Mouse (Mus musculus) forebrain, embryonic 14.5 days (tissue): ENCODE results near the gene Fgfr2. TPM values are rescaled to one million over a fixed set of nuclear protein-coding genes. Genes with fewer than 3 reads are reported as not detected.

ENCODE experiments used
- ATAC-seq: fragments of 200-750 bp; cut with Nextera tagmentation; 2 replicates; pipeline ENCODE4 v1.8.0; 2017; ENCODE audit warnings: mild to moderate bottlenecking, moderate library complexity
- DNase-seq: peaks from one replicate; pipeline ENCODE4 v3.0.0-alpha.2; 2015; ENCODE audit warnings: low spot score
- H3K27ac ChIP-seq: fragments of 300-500 bp; sonication (generic); 2 replicates; pipeline ENCODE4 v1.5.1; 2014; ENCODE audit warnings: low read depth, mild to moderate bottlenecking, control low read depth, low read length, moderate library complexity
- H3K27me3 ChIP-seq: fragments of 300-500 bp; sonication (generic); replicated peaks from 2 replicates; pipeline ENCODE4 v1.6.1; 2014; ENCODE audit warnings: low read length, control low read depth, mixed read lengths; ENCODE audit not compliant: control insufficient read depth, insufficient read depth
- H3K36me3 ChIP-seq: fragments of 300-500 bp; sonication (generic); 2 replicates; pipeline ENCODE4 v1.6.1; 2014; ENCODE audit warnings: low read length, control low read depth; ENCODE audit not compliant: control insufficient read depth, insufficient read depth
- H3K4me1 ChIP-seq: fragments of 300-500 bp; sonication (generic); 2 replicates; pipeline ENCODE4 v1.6.1; 2014; ENCODE audit warnings: antibody characterized with exemption, low read length, control low read depth; ENCODE audit not compliant: control insufficient read depth, insufficient read depth
- H3K4me2 ChIP-seq: fragments of 300-500 bp; sonication (generic); 2 replicates; pipeline ENCODE4 v1.6.1; 2014; ENCODE audit warnings: mild to moderate bottlenecking, control low read depth, low read length
- H3K4me3 ChIP-seq: fragments of 300-500 bp; sonication (generic); 2 replicates; pipeline ENCODE4 v1.5.1; 2014; ENCODE audit warnings: low read depth, low read length, control low read depth
- H3K9ac ChIP-seq: fragments of 300-500 bp; sonication (generic); 2 replicates; pipeline ENCODE4 v1.6.1; 2014; ENCODE audit warnings: mild to moderate bottlenecking, low read length, control low read depth, moderate library complexity
- H3K9me3 ChIP-seq: fragments of 300-500 bp; sonication (generic); replicated peaks from 2 replicates; pipeline ENCODE4 v1.6.1; 2016; ENCODE audit warnings: low read length, control low read depth, mixed read lengths; ENCODE audit not compliant: control insufficient read depth
- WGBS: fragments of 180-500 bp; shearing (Covaris S2); extraction: QIAGEN DNeasy Blood & Tissue Kit; methylation state at CpG from one replicate; pipeline ENCODE4 v1.1.7; 2014; 5-methylcytosine and 5-hydroxymethylcytosine counted together
- polyA plus RNA-seq: library from polyadenylated mRNA; unstranded; fragments of >200 nt; fragmentation: Nextera tagmentation; extraction: Ambion mirVana; gene quantifications from 2 replicates; pipeline ENCODE4 v1.2.1, GENCODE M21; 2014

The Fgfr2 gene
- polyA plus RNA-seq, 1 experiment from 2014 or later, result 35.9 TPM

DNA sequence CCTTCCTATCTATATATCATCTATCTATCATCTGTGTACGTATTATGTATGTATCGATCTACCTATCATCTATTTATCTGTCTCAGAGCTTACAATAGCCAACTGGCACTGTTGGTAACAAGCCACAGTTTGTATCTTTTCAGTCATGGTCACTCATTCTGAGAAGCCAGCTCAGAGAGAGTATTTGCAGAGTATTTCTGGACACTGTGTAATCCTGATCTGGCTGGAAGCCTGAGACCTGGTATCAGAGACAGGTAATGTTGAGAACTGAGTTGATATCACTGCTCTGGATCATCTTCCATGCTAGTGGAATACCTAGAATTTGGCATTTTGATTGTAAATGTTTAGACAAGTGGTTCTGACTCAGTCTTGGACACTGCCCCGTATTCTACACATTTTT, 2492.2 kb downstream of the Fgfr2 start:
- WGBS, result 93% methylated on average over 3 of the region's 3 CpGs
- Histone ChIP-seq H3K4me1 (no peaks in the 10 kb centered on the region), H3K27ac (no peak overlapping the region), H3K27me3 (no peaks in the 10 kb centered on the region), H3K4me2 (no peak overlapping the region), H3K36me3 (no peaks in the 10 kb centered on the region), H3K9ac (no peak overlapping the region), H3K4me3 (no peak overlapping the region), H3K9me3 (no peaks in the 10 kb centered on the region)
- DNase-seq (no peak), ATAC-seq (no peak)

DNA sequence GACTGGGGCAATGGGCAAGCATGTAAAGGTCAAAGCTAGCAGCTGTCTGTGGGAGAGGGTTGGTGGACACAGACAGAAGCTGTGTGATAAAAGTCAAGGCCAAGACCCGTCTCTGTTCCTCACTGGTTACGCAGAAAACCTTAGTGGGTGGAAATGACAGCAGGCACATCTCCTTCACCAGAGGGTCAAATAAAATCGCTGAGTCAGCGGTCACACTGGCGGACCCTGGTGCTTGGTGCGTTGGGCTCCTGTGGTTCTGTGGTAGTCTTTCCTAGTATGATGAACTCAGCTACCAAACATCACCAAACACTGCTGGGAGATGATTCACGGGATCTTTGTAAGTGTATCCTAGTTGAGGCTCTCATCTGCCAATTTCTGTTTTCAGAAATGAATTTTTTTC, 2493.2 kb downstream of the Fgfr2 start:
- 93% methylated on average over 7 of the region's 7 CpGs for WGBS

DNA sequence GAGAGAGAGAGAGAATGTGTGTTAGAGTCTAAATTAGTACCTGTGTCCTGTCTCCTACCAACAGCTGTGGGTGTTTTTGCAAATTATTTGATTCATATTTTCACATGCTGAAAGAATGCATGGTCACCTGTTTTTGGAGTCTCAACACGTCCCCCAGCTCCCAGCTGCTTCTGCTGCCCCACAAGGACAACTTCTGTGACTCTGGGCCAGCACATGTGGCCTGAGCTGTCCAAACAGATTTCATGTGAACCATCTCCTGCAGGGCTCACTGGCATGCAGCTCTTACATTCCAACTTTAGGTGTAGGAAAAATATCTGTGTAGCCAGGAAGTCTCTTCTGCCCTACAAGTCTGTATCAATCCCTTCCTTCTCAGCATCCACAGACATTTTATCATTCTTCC, 2494.5 kb downstream of the Fgfr2 start:
- ATAC-seq (no peak), DNase-seq (no peak)
- Histone ChIP-seq H3K4me1 (no peaks in the 10 kb centered on the region), H3K9ac (no peak overlapping the region), H3K4me3 (no peak overlapping the region), H3K4me2 (no peak overlapping the region), H3K36me3 (no peaks in the 10 kb centered on the region), H3K27ac (no peak overlapping the region), H3K27me3 (no peaks in the 10 kb centered on the region), H3K9me3 (no peaks in the 10 kb centered on the region)
- WGBS, result 75% methylated on average over 1 of the region's 1 CpGs

More for the DNA sequence above, 2493.2 kb downstream of the Fgfr2 start:
- Histone ChIP-seq H3K36me3 (no peaks in the 10 kb centered on the region), H3K9me3 (no peaks in the 10 kb centered on the region), H3K9ac (no peak overlapping the region), H3K27ac (no peak overlapping the region), H3K4me2 (no peak overlapping the region), H3K4me1 (no peaks in the 10 kb centered on the region), H3K4me3 (no peak overlapping the region), H3K27me3 (no peaks in the 10 kb centered on the region)
- no peak for ATAC-seq
- no peak for DNase-seq

DNA sequence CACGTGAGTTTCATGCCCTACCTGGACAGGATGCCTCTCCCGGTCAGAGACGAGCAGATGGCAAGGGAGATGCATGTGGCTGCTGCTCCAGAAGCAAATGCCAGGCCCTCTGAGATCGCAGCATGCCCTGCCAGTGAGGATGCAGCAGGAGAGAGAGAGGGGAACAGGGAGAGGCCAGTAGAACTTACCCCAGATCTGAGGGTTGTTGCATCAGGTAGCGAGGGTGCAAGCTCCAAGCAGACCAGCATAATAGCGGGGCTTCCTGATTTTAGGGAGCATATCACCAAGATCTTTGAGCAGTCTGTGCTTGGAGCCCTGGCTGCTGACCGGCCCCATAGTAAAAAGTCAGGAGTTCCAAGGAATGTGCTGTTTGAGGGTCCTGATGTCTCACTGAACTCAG, 2497.8 kb downstream of the Fgfr2 start:
- Histone ChIP-seq H3K27ac (no peak overlapping the region), H3K9me3 (no peaks in the 10 kb centered on the region), H3K9ac (no peak overlapping the region), H3K4me3 (no peak overlapping the region), H3K4me2 (no peak overlapping the region), H3K4me1 (no peaks in the 10 kb centered on the region), H3K36me3 (no peaks in the 10 kb centered on the region), H3K27me3 (no peaks in the 10 kb centered on the region)
- ATAC-seq, result no peak
- WGBS, result 78% methylated on average over 7 of the region's 7 CpGs
- DNase-seq, result no peak

DNA sequence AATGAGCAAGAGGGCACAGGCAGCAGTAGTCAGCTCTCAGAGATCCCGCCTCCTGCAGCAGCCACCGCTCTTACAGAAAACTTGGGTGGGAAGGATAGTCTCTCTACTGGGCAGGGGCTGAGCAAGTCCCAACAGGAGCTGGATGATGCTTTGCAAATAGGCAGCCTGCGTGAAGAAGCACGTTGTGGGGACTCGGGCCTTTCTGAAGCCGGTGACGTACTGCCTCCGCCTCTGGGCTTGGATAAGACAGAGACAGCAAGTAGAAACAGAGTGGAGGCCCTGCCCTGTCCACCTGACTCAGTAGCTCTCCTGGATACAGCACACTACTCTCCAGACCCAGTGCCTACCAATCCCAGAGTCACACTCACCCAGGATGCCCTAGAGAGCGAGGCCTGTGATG, 2498.9 kb downstream of the Fgfr2 start:
- 89% methylated on average over 9 of the region's 9 CpGs for WGBS
- H3K27ac ChIP-seq, result no peak overlapping the region
- no peak for ATAC-seq

DNA sequence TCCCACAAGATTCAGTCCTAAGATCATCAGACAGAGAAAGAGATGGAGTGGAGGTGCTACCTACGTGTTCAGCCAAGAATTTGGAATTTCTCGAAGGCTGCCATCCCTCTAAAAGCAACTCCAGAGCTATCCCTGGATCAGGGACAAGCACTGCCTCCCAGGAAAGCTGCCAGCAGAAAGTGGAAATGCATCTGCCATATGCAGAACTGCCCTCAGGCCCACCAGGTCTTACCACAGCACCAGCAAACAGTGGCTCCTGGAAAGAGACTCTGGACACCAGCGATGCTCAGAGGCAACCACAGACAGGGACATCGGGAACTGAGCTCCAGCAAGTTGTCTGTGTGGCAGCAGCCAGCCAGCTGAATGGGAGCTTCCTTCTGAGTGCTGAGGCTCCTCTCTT, 2500.8 kb downstream of the Fgfr2 start:
- Histone ChIP-seq H3K4me3 (no peak overlapping the region), H3K9me3 (no peaks in the 10 kb centered on the region), H3K9ac (no peak overlapping the region), H3K27ac (no peak overlapping the region), H3K36me3 (no peaks in the 10 kb centered on the region), H3K4me1 (no peaks in the 10 kb centered on the region), H3K4me2 (no peak overlapping the region), H3K27me3 (no peaks in the 10 kb centered on the region)
- DNase-seq (no peak), ATAC-seq (no peak)
- WGBS, result 85% methylated on average over 4 of the region's 4 CpGs

More for the DNA sequence above, 2498.9 kb downstream of the Fgfr2 start:
- Histone ChIP-seq H3K9me3 (no peaks in the 10 kb centered on the region), H3K4me2 (no peak overlapping the region), H3K4me1 (no peaks in the 10 kb centered on the region), H3K36me3 (no peaks in the 10 kb centered on the region), H3K9ac (no peak overlapping the region), H3K4me3 (no peak overlapping the region), H3K27me3 (no peaks in the 10 kb centered on the region)
- no peak for DNase-seq

DNA sequence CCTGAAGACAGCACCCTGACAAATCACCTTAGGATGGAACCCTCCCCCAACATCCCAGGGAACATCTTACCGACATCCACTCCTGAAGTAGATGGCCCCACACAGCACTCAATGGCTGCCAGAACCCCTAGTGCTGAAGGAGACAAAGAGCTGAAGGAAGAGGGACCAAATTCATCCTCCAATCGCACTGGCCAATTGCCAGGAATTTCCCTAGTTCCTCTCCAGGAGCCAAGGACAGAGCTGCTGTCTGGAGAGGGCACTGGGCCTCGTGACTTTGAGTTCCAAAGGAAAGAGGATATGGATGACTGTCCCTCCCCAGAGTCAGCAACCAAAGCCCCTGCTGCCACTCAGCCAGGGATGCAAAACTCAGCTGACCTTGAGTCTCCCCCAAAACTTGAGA, 2501.2 kb downstream of the Fgfr2 start:
- Histone ChIP-seq H3K36me3 (no peaks in the 10 kb centered on the region), H3K27ac (no peak overlapping the region), H3K9ac (no peak overlapping the region), H3K4me1 (no peaks in the 10 kb centered on the region), H3K4me2 (no peak overlapping the region), H3K27me3 (no peaks in the 10 kb centered on the region), H3K4me3 (no peak overlapping the region), H3K9me3 (no peaks in the 10 kb centered on the region)
- DNase-seq, result no peak
- WGBS, result 61% methylated on average over 3 of the region's 3 CpGs
- no peak for ATAC-seq

DNA sequence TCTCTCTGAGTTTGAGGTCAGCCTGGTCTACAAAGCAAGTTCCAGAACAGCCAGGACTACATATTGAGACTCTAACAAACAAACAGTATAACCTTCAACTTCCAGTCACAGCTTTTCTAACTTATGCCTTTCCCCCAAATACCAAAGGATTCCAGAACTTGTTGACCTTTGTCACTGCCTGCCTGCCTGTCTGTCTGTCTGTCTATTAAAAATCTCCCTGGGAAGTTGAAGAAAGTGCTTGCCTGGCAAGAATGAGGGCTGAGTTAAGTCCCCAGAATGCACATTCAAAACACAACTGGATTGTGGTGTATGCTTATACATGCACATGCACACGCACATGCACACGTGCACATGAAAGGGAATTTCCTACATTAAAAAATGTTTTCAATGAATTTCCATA, 2502.1 kb downstream of the Fgfr2 start:
- 95% methylated on average over 2 of the region's 2 CpGs for WGBS
- Histone ChIP-seq H3K27ac (no peak overlapping the region), H3K4me1 (no peaks in the 10 kb centered on the region), H3K9me3 (no peaks in the 10 kb centered on the region), H3K4me3 (no peak overlapping the region), H3K9ac (no peak overlapping the region), H3K27me3 (no peaks in the 10 kb centered on the region), H3K4me2 (no peak overlapping the region), H3K36me3 (no peaks in the 10 kb centered on the region)
- ATAC-seq (no peak), DNase-seq (no peak)

DNA sequence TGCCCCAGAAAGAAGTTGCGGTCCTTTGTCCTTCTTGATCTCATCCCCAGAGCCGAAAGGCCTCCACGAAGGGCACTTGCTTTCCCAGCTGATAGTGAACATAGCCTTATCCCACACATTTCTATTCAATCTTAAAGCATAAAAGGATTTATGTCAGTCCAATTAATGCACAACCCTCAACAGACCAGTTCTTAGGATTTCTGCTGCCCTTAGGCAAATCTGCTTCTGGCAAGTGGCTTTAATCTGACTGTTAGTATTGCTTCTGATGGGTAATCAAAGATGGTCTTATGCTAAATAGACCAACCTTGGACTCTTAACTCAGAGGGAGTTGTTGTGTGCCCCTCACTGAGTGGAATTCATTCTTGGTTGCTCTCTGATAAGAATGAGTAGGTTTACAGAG, 2505.6 kb downstream of the Fgfr2 start:
- Histone ChIP-seq H3K4me1 (no peaks in the 10 kb centered on the region), H3K27me3 (no peaks in the 10 kb centered on the region), H3K9me3 (no peaks in the 10 kb centered on the region), H3K27ac (no peak overlapping the region), H3K36me3 (no peaks in the 10 kb centered on the region), H3K9ac (no peak overlapping the region), H3K4me3 (no peak overlapping the region), H3K4me2 (no peak overlapping the region)
- WGBS, result 93% methylated on average over 3 of the region's 3 CpGs
- no peak for DNase-seq
- no peak for ATAC-seq

DNA sequence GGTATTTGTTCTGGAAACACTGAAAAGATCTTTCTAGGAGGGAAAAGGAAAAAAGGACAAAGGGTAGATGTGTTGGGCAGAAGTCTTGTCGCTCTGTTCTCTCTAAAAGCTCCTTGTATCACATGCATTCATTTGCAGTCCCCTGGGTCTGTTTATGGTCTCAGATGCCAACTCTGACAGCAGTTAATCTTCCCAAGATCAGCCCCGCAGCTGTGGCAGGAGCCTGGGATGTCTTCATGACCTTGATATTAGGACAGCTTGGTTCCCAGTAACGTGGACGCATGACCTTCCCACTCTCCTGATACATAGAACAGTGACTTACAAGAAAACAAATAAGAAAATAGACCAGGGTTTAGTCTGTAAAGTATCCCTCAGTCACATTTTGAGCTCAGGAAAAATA, 2509.2 kb downstream of the Fgfr2 start:
- no peaks in the 10 kb centered on the region for H3K36me3 ChIP-seq
- no peak for DNase-seq
- H3K27ac ChIP-seq, result no peak overlapping the region
- no peak overlapping the region for H3K4me2 ChIP-seq
- H3K4me3 ChIP-seq, result no peak overlapping the region
- WGBS, result 82% methylated on average over 4 of the region's 4 CpGs
- no peaks in the 10 kb centered on the region for H3K4me1 ChIP-seq
- H3K27me3 ChIP-seq, result no peaks in the 10 kb centered on the region
- ATAC-seq, result no peak
- H3K9ac ChIP-seq, result no peak overlapping the region
- no peaks in the 10 kb centered on the region for H3K9me3 ChIP-seq
